Mouse (Mus musculus) heart, adult 11 months (tissue): ENCODE measurements at regions not wholly inside any gene's neighbourhood (a gene's known extent, or its start where the extent isn't known, plus 50 kb on each side); places are given as distances from the start of the nearest gene placed in this dataset.
A peak's percentile ranks its signal among the peaks of the same experiment; 100 is the strongest.

Experiments used
- DNase-seq: peaks from one replicate; pipeline ENCODE4 v3.0.0; 2022

DNA sequence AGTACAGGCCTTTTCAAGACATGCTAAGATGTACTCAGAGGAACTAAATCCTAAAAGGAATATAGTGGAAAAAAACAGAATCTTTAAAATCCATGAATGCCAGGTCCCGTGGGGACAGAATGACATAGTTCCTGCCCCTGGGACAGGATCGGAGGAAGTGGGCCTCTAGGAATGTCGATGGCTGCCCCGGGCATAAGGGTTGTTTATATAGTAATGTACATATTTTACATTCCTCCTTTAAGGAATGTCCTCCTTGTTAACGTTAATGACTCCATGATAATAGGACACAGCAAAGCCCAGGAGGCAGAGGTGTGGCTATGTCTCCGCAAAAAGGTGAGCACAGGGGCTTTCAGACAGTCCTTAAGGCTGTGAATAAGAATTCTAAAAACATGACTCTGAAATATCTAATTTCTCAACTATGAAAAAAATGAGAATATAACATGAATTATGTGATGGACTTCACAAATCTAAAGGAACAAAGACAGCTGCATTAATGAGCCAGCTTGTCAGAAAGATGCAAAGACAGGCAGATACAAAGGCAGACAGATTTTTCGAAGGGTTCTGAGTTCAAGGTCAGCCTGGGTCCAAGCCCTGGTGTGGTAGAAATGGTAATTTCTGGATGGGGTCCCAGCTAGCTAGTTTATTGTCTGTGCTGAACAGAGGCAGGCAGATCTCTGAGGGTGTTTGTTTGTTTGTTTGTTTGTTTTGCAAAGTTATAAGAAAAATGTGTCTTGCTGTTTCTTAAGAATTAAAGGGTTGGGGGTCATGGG lies 111.3 kb upstream of the Pcgf5 start:
- peak; percentile 2 for DNase-seq

DNA sequence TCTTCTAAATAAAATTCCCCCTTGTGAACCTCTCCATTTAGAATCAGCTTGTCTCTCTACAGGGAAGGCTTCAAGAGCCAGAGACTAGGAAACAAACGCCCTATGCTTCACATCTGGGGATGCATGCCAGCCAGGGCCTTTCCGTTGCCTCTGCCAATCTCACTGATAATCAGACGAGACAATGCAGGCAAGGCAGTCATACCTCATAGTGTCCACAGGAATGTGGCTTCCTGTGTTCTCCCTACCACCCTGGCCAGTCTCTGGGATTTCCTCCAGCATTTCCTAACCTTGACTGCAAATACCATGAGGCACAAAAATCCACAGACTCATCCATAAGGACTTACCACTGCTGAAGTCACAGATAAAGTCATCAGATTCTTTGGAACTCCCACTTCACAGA lies 110.4 kb upstream of the Pcgf5 start:
- peak; percentile 61 for DNase-seq

DNA sequence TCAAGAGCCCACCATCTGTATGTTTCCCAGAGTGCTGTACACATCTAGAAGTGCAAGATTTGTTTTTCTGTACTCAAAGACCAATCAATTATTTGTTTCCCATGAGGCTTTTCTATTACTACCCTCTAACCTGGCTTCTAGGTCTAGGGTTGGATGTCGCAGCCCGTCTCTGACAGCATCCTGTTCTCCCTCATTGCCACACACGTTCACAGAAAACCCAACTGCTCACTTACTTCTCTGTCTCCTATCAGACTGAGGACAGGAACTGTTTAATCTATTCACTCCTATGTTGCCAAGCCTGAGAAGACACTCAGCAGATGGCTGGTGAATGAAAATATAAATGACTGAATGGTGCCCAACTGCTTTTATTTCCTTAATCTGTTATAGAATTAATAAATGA lies 109.6 kb upstream of the Pcgf5 start:
- peak; percentile 40 for DNase-seq

DNA sequence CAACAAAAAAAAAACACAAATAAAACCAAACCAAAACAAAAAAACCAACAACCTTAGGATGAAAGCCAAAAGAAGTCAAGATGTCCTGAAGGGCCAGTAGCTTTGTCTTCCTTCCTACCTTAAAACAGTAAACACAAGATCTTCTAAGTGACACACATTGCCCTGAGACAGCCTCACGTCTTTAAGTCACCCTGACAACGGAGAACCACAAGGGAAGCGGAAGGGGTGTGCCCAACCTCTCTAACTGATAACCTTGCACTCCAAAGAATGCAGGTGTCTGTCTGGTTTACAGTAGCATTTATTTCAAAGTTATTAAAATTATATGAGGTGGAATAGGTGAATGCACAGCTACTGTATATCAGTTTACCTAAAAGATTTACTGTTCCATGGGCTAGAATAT lies 105.7 kb upstream of the Pcgf5 start:
- peak; percentile 29 for DNase-seq

DNA sequence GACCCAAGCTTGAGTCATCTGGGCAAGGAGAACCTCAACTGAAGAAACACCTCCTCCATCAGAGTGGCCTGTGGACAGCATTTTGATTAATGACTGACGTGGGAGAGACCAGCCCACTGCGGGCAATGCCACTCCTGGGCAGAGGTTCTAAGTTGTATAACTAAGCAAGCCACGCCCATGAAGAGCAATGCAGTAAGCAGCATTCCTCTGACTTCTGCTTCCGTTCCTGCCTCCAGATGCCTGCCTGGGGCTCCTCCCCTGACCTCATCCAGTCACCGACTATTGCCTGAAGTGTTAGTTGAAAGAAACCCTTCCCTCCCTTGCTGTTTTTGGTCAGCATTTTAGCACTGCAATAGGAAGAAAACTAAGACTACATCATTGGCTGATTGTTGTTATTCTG lies 105.2 kb upstream of the Pcgf5 start:
- peak; percentile 18 for DNase-seq

DNA sequence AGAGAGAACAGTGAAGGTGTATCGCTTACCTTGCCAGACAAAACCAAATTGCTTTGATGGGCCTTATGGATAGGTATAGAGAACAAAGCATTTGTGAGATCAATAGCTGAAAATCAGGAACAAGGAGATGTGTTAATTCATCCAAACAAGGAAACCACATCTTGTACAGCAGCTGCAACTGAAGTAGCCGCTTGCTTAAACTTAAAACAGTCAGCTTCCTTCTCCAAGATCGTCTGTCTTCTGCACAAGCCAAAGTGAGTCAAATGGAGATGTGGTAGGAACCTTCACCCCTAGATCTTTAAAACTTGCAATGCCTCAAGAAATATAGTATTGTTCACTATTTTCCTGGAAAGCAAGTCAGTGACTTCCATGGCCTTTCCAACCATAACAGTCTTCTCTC lies 95.6 kb upstream of the Pcgf5 start:
- peak; percentile 41 for DNase-seq

DNA sequence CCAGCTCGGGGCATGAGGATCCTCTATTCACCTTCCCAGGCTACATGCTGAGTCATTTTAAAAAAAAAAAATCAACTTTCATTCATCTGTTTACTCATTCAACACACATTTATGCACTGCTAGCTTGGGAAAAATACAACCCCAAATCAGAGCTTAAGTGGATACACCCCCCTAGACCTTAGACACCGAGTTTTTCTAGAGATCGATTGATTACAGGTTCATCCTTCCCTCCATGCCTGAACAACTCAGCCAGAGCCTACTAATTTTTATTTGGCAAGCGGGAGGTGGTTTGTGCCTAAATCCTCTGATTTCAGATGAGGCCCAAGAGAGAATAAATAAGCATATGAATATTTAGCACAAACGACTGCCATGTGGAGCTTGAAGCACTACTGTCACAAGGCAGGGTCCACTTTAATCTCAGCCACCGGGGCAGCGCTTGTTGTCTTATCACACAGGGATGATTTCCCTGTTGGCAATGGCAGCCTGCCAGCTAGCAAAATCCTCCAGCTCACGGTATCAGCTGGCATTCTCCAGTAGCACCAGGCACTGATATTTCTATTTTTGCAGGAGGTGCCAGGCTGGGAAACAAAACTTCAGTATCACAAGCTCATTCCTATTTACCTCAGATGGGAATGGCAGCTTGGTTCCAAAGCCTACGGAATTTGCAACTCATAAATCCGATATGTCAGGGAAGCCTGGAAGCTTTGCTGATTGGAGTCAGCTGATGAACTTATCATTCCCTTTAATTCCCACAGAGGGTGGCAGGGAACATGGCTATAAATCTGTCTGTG lies 90.2 kb upstream of the Pcgf5 start:
- DNase-seq = peak; percentile 98

DNA sequence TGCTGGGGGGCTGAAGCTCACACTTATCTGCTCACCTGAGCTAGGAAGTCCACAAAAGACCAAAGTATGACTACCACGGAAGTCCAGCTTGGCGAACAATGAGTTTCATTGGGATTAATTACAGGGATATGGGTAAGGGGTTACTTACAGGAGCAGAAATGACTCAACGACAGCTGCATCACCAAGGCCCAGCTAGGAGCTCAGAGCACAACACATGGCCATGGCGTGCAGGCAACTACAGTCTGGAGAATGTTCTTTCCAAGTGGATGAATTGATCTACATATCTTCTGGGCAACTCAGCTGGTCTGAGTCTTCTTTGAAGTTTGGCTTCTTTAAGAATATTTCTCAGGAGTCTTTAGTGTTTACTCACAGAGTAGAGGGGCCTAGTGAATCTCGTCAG lies 86.3 kb upstream of the Pcgf5 start:
- DNase-seq = peak; percentile 29

DNA sequence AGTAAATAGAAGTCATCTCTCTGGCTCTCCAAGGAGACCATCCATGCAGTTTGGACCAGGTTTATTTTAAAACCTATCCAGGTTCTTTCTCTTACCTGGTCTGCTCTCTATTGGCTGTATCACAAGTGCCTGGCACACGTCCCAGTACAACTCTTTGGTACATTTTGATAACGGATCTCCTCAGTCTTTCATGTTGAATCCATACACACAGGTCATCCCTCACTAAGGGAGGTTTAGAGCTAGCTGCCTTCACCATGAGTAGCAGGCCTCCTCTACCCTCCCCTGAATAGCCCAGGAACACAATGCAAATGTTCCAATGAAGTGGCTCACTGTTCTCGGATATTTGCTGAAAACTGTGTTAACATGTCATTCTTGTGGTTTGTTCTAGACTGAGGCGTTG lies 84.2 kb upstream of the Pcgf5 start:
- peak; percentile 91 for DNase-seq

DNA sequence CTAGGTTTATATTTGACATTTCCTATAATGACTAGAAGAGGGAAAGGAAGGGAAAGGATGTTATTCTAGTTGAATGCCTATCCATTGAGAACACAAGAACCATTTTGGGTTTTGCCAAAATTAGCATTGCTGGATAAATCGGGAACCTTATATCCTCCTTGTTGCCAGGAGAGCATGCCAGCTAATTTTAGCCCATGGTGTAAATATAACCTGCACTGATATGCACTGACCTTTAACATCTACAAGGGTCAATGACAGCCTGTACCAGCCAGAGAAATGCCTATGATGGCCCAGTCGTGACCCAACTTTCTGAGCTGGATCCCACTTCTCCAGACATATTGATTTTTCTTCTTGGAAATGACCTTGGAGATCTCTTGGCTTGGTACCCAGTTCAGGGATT lies 83.7 kb upstream of the Pcgf5 start:
- DNase-seq = peak; percentile 94

DNA sequence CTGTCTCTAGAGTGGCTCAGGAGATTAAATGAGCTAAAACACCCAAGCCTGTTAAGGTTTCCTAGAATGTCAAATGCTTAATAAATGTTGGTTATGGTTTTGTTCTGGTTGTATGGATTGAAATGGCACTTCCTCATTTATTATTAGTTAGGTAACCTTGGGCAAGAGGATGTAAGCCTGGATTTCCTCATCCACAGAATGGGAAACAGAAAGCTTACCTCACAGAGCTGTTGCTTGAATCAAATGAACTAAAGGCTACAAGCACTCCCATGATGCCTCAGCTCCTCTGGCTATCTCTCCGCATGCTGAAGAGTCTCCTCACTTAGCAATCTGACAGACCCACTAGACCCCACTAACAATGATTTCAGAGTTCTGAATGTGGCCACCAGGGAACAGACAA lies 82.8 kb upstream of the Pcgf5 start:
- no peak for DNase-seq

DNA sequence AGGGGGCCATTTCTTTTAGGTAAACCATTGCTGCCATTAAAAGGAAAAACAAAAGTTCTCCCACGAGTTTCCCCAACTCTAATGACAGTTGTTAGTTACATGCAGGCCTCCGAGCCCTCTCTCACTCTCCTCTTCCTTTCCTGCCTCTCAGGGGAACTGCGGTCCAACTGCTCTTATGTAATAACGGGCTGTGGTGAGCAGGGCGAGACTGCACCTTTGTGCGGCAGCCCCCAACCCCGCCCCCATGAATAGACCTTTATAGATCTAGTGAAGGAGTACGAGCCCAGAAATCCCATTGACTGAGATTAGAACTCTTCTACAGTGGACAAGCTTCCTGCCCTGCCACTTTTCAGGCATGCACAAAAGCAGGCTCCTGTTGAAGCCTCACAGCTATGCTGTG lies 81.8 kb upstream of the Pcgf5 start:
- DNase-seq = peak; percentile 86

DNA sequence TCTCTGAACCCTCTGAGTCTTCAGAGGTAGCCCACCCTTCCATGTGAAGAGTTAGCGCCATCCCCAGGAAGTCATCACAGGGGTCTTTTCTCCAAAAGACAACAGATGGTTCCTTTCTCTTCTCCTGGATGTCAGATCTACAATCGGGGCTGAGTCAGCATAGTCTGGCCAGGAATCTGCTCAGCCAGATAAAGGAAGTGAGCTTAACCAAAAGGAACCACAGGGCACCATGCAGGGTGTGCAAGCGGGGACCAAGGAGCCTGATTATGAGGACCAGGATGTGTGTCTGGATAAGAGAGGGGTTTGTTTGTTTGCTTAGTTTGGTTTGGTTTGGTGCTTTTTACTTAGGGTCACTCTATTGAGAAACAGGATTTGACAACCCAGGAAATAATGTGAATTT lies 74.6 kb upstream of the Pcgf5 start:
- DNase-seq = peak; percentile 11

DNA sequence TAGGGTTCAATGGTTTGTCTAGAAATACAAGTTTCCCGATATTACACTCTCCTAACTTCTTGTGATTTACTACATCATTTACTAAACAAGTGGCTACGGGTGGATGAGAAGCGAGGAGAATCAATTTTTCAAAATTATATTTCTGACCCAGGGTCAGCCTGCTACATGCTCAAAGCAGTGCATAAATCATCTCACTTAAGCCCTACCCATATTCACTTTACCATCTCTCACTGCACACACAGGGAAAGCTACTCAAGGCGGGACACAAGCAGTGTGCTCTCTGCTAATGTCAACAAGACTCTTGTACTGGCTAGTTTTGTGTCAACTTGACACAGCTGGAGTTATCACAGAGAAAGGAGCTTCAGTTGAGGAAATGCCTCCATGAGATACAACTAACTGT lies 62.6 kb upstream of the Pcgf5 start:
- no peak for DNase-seq

DNA sequence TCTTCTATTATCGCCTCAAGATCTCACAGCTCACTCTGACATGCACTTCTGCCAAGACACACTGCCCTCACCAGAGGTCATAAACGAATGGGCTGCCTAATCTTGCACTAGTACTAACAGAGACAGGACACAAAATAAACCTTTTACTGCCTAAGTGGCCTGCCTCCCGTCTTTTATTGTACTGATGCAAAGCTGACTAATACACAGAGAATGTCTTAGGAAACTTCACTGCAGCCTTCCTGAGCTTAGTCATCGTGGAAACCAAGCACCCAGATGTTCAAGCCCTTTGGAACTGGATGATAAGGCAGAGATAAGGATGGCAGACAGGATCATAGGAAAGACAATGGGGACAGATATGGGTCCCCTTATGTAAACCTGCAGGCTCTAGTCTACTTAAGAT lies 57.3 kb upstream of the Pcgf5 start:
- DNase-seq = no peak

DNA sequence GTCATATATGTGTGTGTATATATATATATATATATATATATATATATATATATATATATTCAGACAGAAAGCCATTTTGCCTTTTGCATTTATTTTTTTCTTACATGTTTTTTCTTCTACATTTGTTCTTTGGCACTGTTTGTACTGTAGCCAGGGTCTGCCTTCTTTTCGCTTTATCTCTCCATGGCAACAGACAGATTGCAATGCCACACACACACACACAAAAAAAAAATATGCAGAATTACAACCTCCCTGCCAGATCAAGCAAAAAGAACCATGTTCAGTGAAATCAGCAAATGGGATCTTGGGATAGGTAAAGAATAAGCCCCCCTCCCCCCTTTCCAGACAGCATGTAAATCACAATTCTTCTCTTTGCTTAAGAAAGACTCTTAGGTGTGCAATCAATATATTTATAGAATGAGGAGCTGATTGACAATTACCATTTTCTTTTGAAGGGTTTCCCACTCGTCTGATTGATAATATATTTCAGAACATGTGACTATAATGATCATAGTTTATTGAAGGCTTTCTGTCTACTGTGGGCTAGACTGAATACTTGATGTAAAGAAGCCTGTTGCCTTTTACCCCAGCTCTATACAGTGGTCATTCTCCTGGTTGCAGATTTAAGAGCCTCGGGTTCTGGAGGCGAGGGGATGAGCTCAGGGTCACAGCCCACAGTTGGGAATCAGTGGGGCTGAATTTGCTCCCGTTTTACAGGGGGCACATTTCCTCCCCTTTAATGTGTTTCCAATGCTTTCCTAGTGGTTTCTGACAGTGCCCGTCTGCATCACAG lies 54.7 kb upstream of the Pcgf5 start:
- no peak for DNase-seq
